Mouse (Mus musculus): ENCODE results near the gene Tbc1d24.

- TF ChIP-seq POLR2A (IDR thresholded peaks at IDR 0.05; ENCODE audit: insufficient read length, low read depth) (no peak), TCF12 (IDR thresholded peaks at IDR 0.05; ENCODE audit: insufficient read depth, poor library complexity, severe bottlenecking) (no peak), E2F4 (IDR thresholded peaks at IDR 0.05; ENCODE audit: insufficient read depth) (no peak), REST (IDR thresholded peaks at IDR 0.05; ENCODE audit: insufficient read depth, insufficient read length) (no peak), MYOG (IDR thresholded peaks at IDR 0.05; ENCODE audit: control insufficient read depth in 1 of 3, insufficient read depth in 1 of 3, insufficient read length in 2 of 3, low read depth in 2 of 3) (no peak)
These were observed 8.1 kb downstream of the Tbc1d24 start for GRCm38 (mm10) chr17:24197032-24197824.
